Mouse (Mus musculus) frontal cortex, postnatal 10 days (tissue): ENCODE measurements at regions not wholly inside any gene's neighbourhood (a gene's known extent, or its start where the extent isn't known, plus 50 kb on each side); places are given as distances from the start of the nearest gene placed in this dataset.

Experiments used
- DNase-seq, 2 experiments: peaks; one replicate each; pipeline ENCODE4 v3.0.0; 2022; ENCODE audit warnings: low spot score in 2 of 2, mixed read lengths in 1 of 2

DNA sequence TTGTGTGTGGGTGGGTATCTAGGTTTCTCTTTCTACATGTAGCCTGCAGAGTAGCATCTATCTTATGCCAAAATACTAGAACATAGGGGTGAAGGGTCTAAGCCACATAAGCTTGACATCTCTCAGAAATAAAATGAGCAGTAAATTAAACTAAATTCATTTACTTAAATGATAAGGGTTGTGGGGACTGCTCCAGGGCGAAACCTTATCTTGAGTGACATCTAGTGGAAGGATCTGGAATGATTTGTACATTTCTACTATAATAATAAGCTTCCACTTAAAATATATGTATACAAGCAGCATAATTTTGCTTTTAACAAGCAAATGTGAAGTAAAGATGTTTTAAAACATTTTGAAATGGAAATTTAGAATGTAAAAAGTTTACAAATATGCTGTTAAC is 271.4 kb downstream of the Vgll3 start:
- no peak for DNase-seq

DNA sequence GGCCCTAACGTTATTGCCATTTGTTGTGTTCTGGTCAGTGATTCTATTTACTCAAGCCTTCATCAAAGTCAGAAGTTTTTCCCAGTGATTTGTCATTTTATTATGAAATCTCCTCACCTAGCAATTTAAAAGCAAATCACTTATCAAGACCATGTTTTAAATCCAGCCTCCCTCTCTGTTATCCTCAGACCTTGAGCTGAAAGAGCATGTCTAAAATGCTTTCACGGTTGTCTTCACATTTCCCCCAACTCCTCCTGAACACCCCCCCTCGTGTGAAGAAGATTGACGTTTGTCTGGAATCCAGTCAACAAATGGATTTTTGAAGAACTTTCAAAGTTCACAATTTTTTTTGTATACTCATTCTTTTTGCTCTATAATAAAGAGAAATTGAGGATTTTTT is 277.7 kb downstream of the Vgll3 start:
- no peak for DNase-seq

DNA sequence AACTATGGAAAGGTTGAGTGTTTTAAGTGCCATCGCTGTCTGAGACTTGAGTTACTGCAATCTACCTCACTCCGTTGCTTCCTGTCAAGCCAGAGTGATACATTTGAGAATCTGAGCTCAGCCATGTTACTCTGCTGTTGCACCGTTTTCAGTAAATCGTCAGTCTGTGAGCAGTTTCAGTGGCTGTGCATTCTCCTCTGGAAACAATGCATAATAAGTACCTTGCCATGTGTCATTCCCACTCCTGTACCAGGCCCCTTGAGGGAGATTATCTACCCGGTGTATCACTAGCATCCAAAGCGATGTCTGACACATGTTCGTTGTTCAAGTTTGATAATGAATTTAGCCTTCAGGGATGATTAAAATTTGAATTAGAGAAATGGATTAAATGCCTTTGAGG is 280.6 kb downstream of the Vgll3 start:
- DNase-seq = no peak

DNA sequence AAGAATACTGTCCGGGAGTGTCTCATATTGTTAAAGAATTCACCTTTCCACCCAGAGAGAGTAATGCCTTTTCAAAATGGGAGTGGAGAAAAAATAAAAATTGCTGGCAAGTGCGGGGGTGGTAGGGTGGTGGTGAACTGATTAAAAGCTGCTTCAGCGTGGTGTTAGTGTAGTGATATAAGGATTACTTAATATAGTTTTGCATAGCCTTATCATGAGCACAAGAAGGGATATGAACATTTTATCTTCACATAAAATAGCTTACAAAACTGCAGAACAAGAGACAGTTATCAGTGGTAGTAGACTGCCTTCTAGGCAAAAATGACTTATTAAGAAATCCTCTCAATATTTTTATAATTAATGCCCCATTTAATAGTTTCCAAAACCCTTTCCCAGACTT is 302.9 kb downstream of the Vgll3 start:
- DNase-seq = no peak

DNA sequence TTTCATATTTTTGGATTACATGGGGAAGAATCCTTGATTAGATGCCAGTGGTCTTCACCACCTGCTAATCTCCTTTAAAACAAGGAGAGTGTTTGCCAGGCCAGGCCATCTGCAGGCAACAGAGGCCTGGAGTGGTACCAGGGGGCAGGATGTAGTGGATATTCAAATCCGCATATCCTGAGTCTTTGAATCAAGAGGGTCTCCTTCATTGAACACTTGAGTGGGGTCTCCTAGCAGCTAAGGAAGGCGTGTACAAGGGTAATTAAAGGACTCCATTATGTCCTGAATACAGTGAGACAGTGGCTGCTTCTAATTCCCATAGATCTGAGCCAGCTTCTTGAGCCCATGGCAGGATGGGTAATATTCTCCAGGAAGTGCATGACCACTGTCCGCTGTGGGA is 322.7 kb downstream of the Vgll3 start:
- DNase-seq = no peak

DNA sequence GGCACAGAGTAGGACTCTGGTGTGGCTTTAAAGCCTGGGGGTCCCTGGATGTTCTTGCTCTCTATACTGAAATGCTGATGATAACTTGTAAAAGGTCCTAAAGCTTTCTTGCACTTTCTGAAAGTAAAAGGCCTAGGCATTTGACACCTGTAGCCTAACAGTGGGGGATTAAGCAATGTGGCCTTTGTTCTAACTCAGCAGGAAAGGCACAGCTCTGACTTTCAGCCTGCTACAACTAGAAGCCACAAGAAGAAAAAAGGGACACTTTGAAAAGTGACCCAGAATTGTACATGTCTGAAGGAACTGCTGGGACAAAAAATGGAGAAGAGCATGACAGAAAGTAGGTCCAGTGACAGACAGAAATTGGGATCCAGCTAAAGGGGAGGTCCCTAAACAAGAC is 329.7 kb downstream of the Vgll3 start:
- DNase-seq = no peak

DNA sequence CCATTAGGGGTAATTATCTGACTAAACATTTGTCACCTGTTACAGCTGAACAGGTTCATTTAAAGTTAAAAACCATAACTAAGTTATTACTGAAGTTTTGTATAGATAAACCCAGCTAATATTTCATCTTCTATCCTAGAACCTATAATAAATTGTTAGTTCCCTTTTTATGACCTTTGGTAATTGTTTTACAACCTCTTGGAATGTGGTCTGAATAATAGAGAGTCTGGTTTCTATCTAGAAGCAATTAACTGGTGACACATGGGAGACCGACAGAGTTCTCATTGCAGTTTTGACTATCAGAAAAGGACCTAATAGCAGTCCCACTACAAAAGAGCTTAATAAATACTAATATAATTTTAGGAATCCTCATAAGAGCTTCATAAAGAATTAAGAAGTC is 330.2 kb downstream of the Vgll3 start:
- DNase-seq = no peak

DNA sequence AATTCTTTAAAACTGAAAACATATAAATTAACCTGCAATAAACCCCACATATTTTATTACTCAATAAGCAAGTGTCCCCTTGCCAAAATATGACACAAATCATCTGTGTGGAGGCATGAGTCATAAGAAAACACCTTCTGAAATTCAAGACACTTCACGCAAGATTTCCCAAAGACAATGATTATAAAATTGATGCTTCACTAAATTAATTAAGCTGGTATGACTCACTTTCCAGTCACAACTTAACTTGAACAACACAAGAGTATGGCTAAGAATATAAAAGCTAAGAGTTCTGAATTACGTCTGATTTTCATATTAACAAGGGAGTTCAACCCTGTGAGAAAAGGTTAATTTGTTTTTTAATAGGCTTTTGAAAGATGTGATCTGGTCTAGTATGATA is 353.2 kb downstream of the Vgll3 start:
- no peak for DNase-seq

DNA sequence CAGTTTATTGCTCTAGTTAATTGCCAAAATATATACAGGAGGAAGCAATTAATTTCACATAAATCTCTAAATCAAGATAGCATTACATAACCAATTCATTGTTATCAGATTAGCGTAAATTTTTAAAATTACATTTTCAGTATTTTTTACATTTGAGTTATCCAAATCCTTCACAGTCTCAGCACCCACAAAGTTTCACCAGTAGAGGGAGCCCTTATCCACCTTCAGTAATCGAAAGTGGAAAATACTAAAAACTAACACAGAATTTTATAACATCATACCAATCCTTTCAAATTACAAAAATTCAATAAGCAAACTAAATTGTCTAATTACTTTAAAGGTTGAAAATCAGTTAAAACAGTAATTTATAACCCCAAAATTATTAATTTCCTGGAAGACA is 375.7 kb downstream of the Vgll3 start:
- DNase-seq = peak in 1 of 2 experiments; percentile 11

DNA sequence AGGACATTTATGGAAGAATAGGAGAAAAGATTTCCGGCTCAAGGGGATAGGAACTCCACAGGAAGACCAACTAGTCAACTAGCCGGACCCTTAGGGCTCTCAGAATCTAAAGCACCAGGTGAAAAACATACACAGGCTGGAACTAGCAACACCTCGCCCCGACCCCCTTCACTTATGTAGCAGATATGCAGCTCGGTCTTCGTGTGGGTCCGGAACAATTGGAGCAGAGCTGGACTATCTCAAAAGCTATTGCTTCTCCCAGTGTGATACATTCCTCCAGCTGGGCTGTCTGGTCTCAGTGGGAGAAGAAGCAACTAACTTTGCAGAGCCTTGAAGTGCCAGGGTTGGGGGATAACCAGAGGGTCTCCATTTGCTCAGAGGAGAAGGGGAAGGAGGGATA is 386.3 kb downstream of the Vgll3 start:
- no peak for DNase-seq
